Mouse (Mus musculus) cerebellum, adult 11-12 months (tissue): ENCODE measurements around the gene Sars2.

Source experiments
- DNase-seq: peaks from one replicate; pipeline ENCODE4 v3.0.0; 2022

Gene Sars2

GRCm38 (mm10) chr7:28780857-28781256 lies 39.1 kb downstream of the Sars2 start:
- no peak for DNase-seq

GRCm38 (mm10) chr7:28781261-28781663 lies 39.5 kb downstream of the Sars2 start:
- DNase-seq = no peak

GRCm38 (mm10) chr7:28785161-28785560 lies 43.4 kb downstream of the Sars2 start:
- DNase-seq = no peak

- DNase-seq = no peak
These were observed 46.1 kb downstream of the Sars2 start for GRCm38 (mm10) chr7:28787884-28788283.

- DNase-seq = no peak
These were observed 46.8 kb downstream of the Sars2 start, which contains the start of gene Rinl for GRCm38 (mm10) chr7:28788307-28789195. Gene Rinl (plus strand): TSS chr7:28788969.

- DNase-seq = no peak
These were observed 47.4 kb downstream of the Sars2 start for GRCm38 (mm10) chr7:28789235-28789634.

GRCm38 (mm10) chr7:28790066-28790806 lies 48.4 kb downstream of the Sars2 start:
- DNase-seq = no peak

GRCm38 (mm10) chr7:28791706-28792105 lies 49.9 kb downstream of the Sars2 start:
- DNase-seq = no peak

- DNase-seq = no peak
These were observed 50.8 kb downstream of the Sars2 start for GRCm38 (mm10) chr7:28792391-28793185.

GRCm38 (mm10) chr7:28793834-28794233 lies 52.0 kb downstream of the Sars2 start:
- DNase-seq = no peak

- DNase-seq = no peak
These were observed 52.7 kb downstream of the Sars2 start for GRCm38 (mm10) chr7:28794496-28794895.

- no peak for DNase-seq
These were observed 54.0 kb downstream of the Sars2 start for GRCm38 (mm10) chr7:28795832-28796231.

- DNase-seq = peak; percentile 86
These were observed 54.8 kb downstream of the Sars2 start for GRCm38 (mm10) chr7:28796562-28796975.

GRCm38 (mm10) chr7:28799994-28800393 lies 58.2 kb downstream of the Sars2 start:
- DNase-seq = no peak

GRCm38 (mm10) chr7:28801451-28801850 lies 59.7 kb downstream of the Sars2 start:
- DNase-seq = no peak

GRCm38 (mm10) chr7:28801901-28802670 lies 60.3 kb downstream of the Sars2 start:
- DNase-seq = no peak

- no peak for DNase-seq
These were observed 61.2 kb downstream of the Sars2 start for GRCm38 (mm10) chr7:28802846-28803588.
